Mouse (Mus musculus): ENCODE measurements around the gene Adam11. TPM values are rescaled to one million over a fixed set of nuclear protein-coding genes. Genes with fewer than 3 reads are reported as not detected.

The Adam11 gene
- total and polyA plus RNA-seq, 2 experiments: 2.1 to 8.7 TPM

DNA sequence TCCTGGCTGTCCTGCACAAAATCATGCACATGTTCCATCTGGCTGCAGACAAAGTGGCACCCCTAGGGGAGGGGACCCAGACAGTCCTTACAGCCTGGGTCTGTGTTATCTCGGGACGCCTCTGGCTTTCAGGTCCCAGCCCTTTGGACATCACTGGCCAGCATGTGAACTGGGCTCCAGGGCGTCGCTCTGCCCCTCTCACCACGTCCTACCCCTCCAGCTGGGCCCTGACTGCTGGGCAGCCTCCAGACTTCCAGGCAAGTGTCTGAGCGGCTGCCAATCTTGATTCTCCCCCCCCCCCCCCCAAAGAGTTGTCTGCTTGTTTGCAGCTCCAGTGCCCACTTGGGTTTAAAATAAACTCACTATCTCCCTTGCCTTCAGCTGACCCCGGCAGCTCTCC lies 22.2 kb downstream of the Adam11 start:
- 61% methylated on average over 6 of the region's 7 CpGs for WGBS

DNA sequence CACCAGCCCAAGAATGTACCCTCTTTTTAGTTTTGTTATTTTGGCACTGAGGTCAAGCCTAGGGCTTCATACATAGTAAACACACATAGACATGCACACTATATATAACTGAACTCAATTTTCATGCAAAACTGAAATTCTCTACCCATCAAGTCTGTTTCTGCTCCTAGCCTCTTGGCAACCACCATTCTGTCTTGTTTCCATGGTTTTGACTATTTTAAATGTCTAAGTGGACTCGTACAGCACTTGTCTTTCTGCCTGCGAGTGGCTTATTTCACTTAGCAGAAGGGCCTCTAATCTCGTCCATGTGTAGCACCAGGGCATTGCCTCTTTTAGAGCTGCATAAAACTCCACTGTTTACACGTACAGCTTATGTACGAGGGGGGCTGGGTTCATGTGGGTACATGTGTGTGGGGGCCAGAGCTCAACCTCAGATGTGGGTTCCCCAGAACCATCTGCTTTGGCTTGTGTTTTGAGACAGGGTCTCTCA lies 26.5 kb downstream of the Adam11 start:
- Histone ChIP-seq H3K27me3 (ENCODE audit: control insufficient read depth, insufficient read depth, low read length) (no peaks in the 10 kb centered on the region), H3K27ac (replicated peaks; ENCODE audit: insufficient read depth, low read depth, low read length) (no peak overlapping the region)
- WGBS: 81% methylated on average over 5 of the region's 5 CpGs

More for the DNA sequence above, 22.2 kb downstream of the Adam11 start:
- no peaks in the 10 kb centered on the region for H3K79me2 ChIP-seq (ENCODE audit: control insufficient read depth, insufficient read depth, low read length)
- TF ChIP-seq CTCF (IDR thresholded peaks at IDR 0.05; ENCODE audit: low read depth, low read length) (no peak), POLR2A (IDR thresholded peaks at IDR 0.05; ENCODE audit: extremely low read depth, insufficient read depth, low read length) (no peak)
- DNase-seq (ENCODE audit: extremely low read depth, low read depth, low spot score): no peak
- no peak overlapping the region for H3K27ac ChIP-seq (replicated peaks; ENCODE audit: insufficient read depth, low read depth, low read length)
- no peaks in the 10 kb centered on the region for H3K27me3 ChIP-seq (ENCODE audit: control insufficient read depth, insufficient read depth, low read length)
- no peak overlapping the region for H3K4me3 ChIP-seq (ENCODE audit: insufficient read depth, low read depth, low read length)
- no peaks in the 10 kb centered on the region for H3K36me3 ChIP-seq (ENCODE audit: control insufficient read depth, insufficient read depth, low read length)
- no peaks in the 10 kb centered on the region for H3K4me1 ChIP-seq (ENCODE audit: control insufficient read depth, insufficient read depth, low read length)
- H3K9ac ChIP-seq (ENCODE audit: low read depth, low read length): no peak overlapping the region

DNA sequence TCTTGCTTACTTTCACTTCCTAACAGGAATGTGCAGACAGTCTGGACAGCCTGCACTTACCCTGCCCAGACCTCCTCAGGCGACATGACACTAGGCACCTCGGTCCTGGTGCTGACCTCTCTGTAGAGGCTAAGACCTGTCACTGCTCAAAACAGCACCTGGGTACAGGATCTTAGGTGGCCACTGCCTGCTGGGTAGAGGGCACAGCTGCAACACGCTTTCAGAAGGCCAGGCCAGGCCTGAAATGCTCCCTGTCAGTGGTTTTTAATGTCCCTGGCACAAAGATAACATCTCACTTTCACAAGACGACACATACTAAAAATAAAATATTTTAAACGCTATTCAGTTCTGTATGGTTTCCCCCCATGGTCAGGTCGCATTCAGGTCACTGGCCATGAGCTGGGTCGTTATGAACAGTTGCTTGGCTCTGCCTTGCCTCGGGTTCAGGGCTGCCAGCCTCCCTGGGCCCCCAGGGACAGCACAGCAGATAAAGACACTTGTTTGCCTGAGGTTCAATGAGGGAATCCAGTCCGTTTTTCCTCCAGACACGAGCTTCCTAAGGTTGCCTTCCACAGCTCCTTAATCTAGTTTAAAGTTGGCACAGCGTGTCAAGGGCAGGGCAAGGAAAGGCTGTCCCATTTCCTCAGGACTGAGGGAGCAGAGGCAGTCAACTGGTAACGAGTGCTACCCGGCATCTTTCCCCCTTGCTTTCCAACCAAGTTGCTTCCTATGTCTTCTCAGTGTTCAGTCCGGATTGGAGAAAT lies 30.6 kb downstream of the Adam11 start:
- no peak for DNase-seq (ENCODE audit: extremely low read depth, low read depth, low spot score)
- H3K36me3 ChIP-seq (ENCODE audit: control insufficient read depth, insufficient read depth, low read length): no peaks in the 10 kb centered on the region
- TF ChIP-seq POLR2A (IDR thresholded peaks at IDR 0.05; ENCODE audit: extremely low read depth, insufficient read depth, low read length) (no peak), CTCF (IDR thresholded peaks at IDR 0.05; ENCODE audit: low read depth, low read length) (no peak)
- no peaks in the 10 kb centered on the region for H3K79me2 ChIP-seq (ENCODE audit: control insufficient read depth, insufficient read depth, low read length)
- 73% methylated on average over 14 of the region's 14 CpGs for WGBS
- H3K4me1 ChIP-seq (ENCODE audit: control insufficient read depth, insufficient read depth, low read length): no peaks in the 10 kb centered on the region
- no peak overlapping the region for H3K9ac ChIP-seq (ENCODE audit: low read depth, low read length)
- H3K27ac ChIP-seq (replicated peaks; ENCODE audit: insufficient read depth, low read depth, low read length): no peak overlapping the region
- no peaks in the 10 kb centered on the region for H3K27me3 ChIP-seq (ENCODE audit: control insufficient read depth, insufficient read depth, low read length)
- H3K4me3 ChIP-seq (ENCODE audit: insufficient read depth, low read depth, low read length): no peak overlapping the region

More for the DNA sequence above, 26.5 kb downstream of the Adam11 start:
- no peak for DNase-seq (ENCODE audit: extremely low read depth, low read depth, low spot score)
- H3K4me3 ChIP-seq (ENCODE audit: insufficient read depth, low read depth, low read length): no peak overlapping the region
- H3K36me3 ChIP-seq (ENCODE audit: control insufficient read depth, insufficient read depth, low read length): no peaks in the 10 kb centered on the region
- H3K79me2 ChIP-seq (ENCODE audit: control insufficient read depth, insufficient read depth, low read length): no peaks in the 10 kb centered on the region
- H3K4me1 ChIP-seq (ENCODE audit: control insufficient read depth, insufficient read depth, low read length): no peaks in the 10 kb centered on the region
- no peak overlapping the region for H3K9ac ChIP-seq (ENCODE audit: low read depth, low read length)
- no peak for TF ChIP-seq CTCF (IDR thresholded peaks at IDR 0.05; ENCODE audit: low read depth, low read length)
- no peak for TF ChIP-seq POLR2A (IDR thresholded peaks at IDR 0.05; ENCODE audit: extremely low read depth, insufficient read depth, low read length)

DNA sequence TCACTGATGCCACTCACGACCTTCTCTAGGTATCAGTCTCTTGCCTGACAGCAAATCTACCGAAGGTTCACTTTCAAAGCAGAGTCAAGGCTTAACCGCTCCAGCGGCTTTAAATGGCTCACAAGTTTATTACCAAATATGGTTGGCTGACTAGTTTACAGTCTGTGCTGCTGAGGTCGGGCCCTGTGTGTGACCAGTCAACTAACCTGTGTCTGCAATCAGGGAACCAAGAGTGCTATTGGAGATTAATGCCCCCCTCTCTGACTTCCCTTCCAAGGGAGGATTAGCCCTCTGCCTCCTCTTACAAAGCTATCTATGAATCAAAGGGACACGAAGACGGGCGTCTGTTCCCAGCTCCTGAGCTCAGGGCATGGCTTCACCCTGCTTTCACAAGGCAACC lies 32.9 kb downstream of the Adam11 start:
- Histone ChIP-seq H3K27me3 (ENCODE audit: control insufficient read depth, insufficient read depth, low read length) (no peaks in the 10 kb centered on the region), H3K4me3 (ENCODE audit: insufficient read depth, low read depth, low read length) (no peak overlapping the region), H3K4me1 (ENCODE audit: control insufficient read depth, insufficient read depth, low read length) (no peaks in the 10 kb centered on the region), H3K36me3 (ENCODE audit: control insufficient read depth, insufficient read depth, low read length) (no peaks in the 10 kb centered on the region), H3K9ac (ENCODE audit: low read depth, low read length) (no peak overlapping the region), H3K79me2 (ENCODE audit: control insufficient read depth, insufficient read depth, low read length) (no peaks in the 10 kb centered on the region), H3K27ac (replicated peaks; ENCODE audit: insufficient read depth, low read depth, low read length) (no peak overlapping the region)
- 81% methylated on average over 8 of the region's 8 CpGs for WGBS
- TF ChIP-seq POLR2A (IDR thresholded peaks at IDR 0.05; ENCODE audit: extremely low read depth, insufficient read depth, low read length): no peak
- TF ChIP-seq CTCF (IDR thresholded peaks at IDR 0.05; ENCODE audit: low read depth, low read length): no peak
- no peak for DNase-seq (ENCODE audit: extremely low read depth, low read depth, low spot score)

DNA sequence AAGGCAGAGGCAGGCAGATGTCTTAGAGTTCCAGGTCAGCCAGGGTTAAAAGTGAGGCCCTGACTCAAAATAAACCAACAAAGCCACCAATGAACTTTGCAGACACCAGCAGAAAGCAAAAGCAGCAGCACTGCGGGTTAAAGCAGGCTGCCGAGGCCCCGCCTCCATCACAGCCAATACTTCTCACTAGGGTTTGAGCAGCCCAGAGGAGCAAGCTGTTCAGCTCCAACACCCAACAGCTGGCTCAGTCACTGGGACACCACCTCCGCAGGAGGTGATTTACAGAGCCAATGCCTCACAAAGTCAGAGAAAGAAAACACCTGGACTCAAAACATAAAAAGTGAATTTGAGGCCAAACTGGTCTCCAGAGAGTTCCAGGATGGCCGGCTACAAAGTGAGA lies 42.2 kb downstream of the Adam11 start:
- Histone ChIP-seq H3K27ac (replicated peaks; ENCODE audit: insufficient read depth, low read depth, low read length) (no peak overlapping the region), H3K4me3 (ENCODE audit: insufficient read depth, low read depth, low read length) (no peak overlapping the region), H3K9ac (ENCODE audit: low read depth, low read length) (no peak overlapping the region), H3K79me2 (ENCODE audit: control insufficient read depth, insufficient read depth, low read length) (no peaks in the 10 kb centered on the region), H3K27me3 (ENCODE audit: control insufficient read depth, insufficient read depth, low read length) (no peaks in the 10 kb centered on the region), H3K36me3 (ENCODE audit: control insufficient read depth, insufficient read depth, low read length) (no peaks in the 10 kb centered on the region), H3K4me1 (ENCODE audit: control insufficient read depth, insufficient read depth, low read length) (no peaks in the 10 kb centered on the region)
- TF ChIP-seq POLR2A (IDR thresholded peaks at IDR 0.05; ENCODE audit: extremely low read depth, insufficient read depth, low read length) (no peak), CTCF (IDR thresholded peaks at IDR 0.05; ENCODE audit: low read depth, low read length) (no peak)
- no peak for DNase-seq (ENCODE audit: extremely low read depth, low read depth, low spot score)
- 85% methylated on average over 5 of the region's 5 CpGs for WGBS

DNA sequence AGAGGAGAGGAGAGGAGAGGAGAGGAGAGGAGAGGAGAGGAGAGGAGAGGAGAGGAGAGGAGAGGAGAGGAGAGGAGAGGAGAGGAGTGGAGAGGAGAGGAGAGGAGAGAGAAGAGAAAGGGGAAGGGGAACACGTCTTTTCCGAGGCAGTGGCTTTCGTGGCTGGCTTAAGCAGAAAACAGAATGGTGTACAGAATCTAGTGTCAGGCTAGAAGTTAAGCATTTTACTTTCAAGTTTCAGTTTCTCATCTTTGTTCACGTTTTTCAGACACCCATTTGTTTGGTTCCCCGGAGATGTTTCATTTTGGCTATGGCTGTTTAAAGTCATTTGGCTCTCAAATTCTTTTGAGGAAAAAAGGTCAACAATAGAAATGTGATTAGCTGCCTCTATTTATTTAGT lies 47.0 kb downstream of the Adam11 start:
- H3K27ac ChIP-seq (replicated peaks; ENCODE audit: insufficient read depth, low read depth, low read length): no peak overlapping the region
- H3K79me2 ChIP-seq (ENCODE audit: control insufficient read depth, insufficient read depth, low read length): no peaks in the 10 kb centered on the region
- TF ChIP-seq CTCF (IDR thresholded peaks at IDR 0.05; ENCODE audit: low read depth, low read length) (no peak), POLR2A (IDR thresholded peaks at IDR 0.05; ENCODE audit: extremely low read depth, insufficient read depth, low read length) (no peak)
- no peak overlapping the region for H3K4me3 ChIP-seq (ENCODE audit: insufficient read depth, low read depth, low read length)
- H3K9ac ChIP-seq (ENCODE audit: low read depth, low read length): no peak overlapping the region
- H3K27me3 ChIP-seq (ENCODE audit: control insufficient read depth, insufficient read depth, low read length): no peaks in the 10 kb centered on the region
- no peak for DNase-seq (ENCODE audit: extremely low read depth, low read depth, low spot score)
- no peaks in the 10 kb centered on the region for H3K4me1 ChIP-seq (ENCODE audit: control insufficient read depth, insufficient read depth, low read length)
- no peaks in the 10 kb centered on the region for H3K36me3 ChIP-seq (ENCODE audit: control insufficient read depth, insufficient read depth, low read length)
- WGBS: 63% methylated on average over 5 of the region's 5 CpGs

Measured in liver, adult 2 months (tissue).